Comparison of ENCODE assay signal across 8 mouse cellular contexts in genomic region chr19:21651664-21652063, GRCm38 (mm10). TPM values are rescaled to one million over a fixed set of nuclear protein-coding genes. Genes with fewer than 3 reads are reported as not detected.
DNase-seq lines count a peak whose midpoint lies in the region; ATAC-seq and TF ChIP-seq lines count a peak whose summit lies in the region.

No protein-coding gene starts in this region.

- peak overlapping the region; percentile 73 for H3K4me2 ChIP-seq in heart, embryonic 15.5 days
- H3K4me2 ChIP-seq in forebrain, embryonic 16.5 days (ENCODE audit: low read length), result peak overlapping the region; percentile 71
- peak overlapping the region; percentile 88 for H3K4me2 ChIP-seq in liver, embryonic 16.5 days (ENCODE audit: low read depth, low read length)

- H3K27me3 ChIP-seq in heart, embryonic 15.5 days, result no peaks in the 10 kb centered on the region
- no peaks in the 10 kb centered on the region for H3K27me3 ChIP-seq in forebrain, embryonic 16.5 days (replicated peaks; ENCODE audit: control insufficient read depth, insufficient read depth, low read length)
- no peaks in the 10 kb centered on the region for H3K27me3 ChIP-seq in liver, embryonic 16.5 days (ENCODE audit: control insufficient read depth, insufficient read depth, low read depth, low read length)

- in situ Hi-C loops in ES-E14 (cut with MboI; ENCODE audit: low sequenced_read_pairs in 2 of 2, unreplicated experiment in 2 of 2), result no loop called here

- no peak for ATAC-seq in heart, embryonic 15.5 days (replicated peaks; ENCODE audit: insufficient number of reproducible peaks, insufficient read depth, low FRiP score, low read depth)
- no peak for ATAC-seq in forebrain, embryonic 16.5 days
- no peak for ATAC-seq in liver, embryonic 16.5 days (ENCODE audit: low read depth)

- WGBS in heart, embryonic 15.5 days, result 43% methylated on average over 6 of the region's 6 CpGs
- 48% methylated on average over 6 of the region's 6 CpGs for WGBS in forebrain, embryonic 16.5 days
- 43% methylated on average over 6 of the region's 6 CpGs for WGBS in liver, embryonic 16.5 days (ENCODE audit: insufficient replicate concordance)

- H3K9ac ChIP-seq in heart, embryonic 15.5 days, result peak overlapping the region; percentile 96
- peak overlapping the region; percentile 82; the same call in 1 of the 2 replicates for H3K9ac ChIP-seq in ES-E14 (ENCODE audit: insufficient read depth, low read depth, low read length, poor library complexity, severe bottlenecking)
- H3K9ac ChIP-seq in forebrain, embryonic 16.5 days (replicated peaks; ENCODE audit: low read depth, low read length), result peak overlapping the region; percentile 94; the same call in 1 of the 2 replicates
- peak overlapping the region; percentile 70 for H3K9ac ChIP-seq in liver, embryonic 16.5 days (ENCODE audit: low read depth, low read length)

- peak overlapping the region; percentile 98 for H3K27ac ChIP-seq in heart, embryonic 15.5 days
- no peak overlapping the region for H3K27ac ChIP-seq in ES-E14 (ENCODE audit: insufficient read depth, low read depth, low read length, poor library complexity, severe bottlenecking)
- no peak overlapping the region for H3K27ac ChIP-seq in forebrain, embryonic 16.5 days (ENCODE audit: low read length)
- H3K27ac ChIP-seq in liver, embryonic 16.5 days (ENCODE audit: low read length), result no peak overlapping the region

- peak overlapping the region; percentile 64 for H3K4me3 ChIP-seq in heart, embryonic 15.5 days
- H3K4me3 ChIP-seq in ES-E14 (ENCODE audit: insufficient read depth in 1 of 2, low read depth in 1 of 2, low read length in 2 of 2, poor library complexity in 1 of 2, severe bottlenecking in 1 of 2), result peak overlapping the region; percentile 75 to 78
- peak overlapping the region; percentile 95 for H3K4me3 ChIP-seq in forebrain, embryonic 16.5 days (replicated peaks; ENCODE audit: low read length)
- peak overlapping the region; percentile 83 for H3K4me3 ChIP-seq in liver, embryonic 16.5 days (ENCODE audit: low read depth, low read length)

- no peak for DNase-seq in heart, adult 8-10 months (ENCODE audit: low spot score)
- no peak for DNase-seq in ES-E14 (ENCODE audit: low read depth, low spot score)
- no peak for DNase-seq in thymus, postnatal 0 days (ENCODE audit: low spot score)
- no peak for DNase-seq in adrenal gland, postnatal 36 days
- no peak for DNase-seq in cerebellum, postnatal 25 days

- H3K36me3 ChIP-seq in heart, embryonic 15.5 days, result no peaks in the 10 kb centered on the region
- peaks cover 5% of the 10 kb centered on the region for H3K36me3 ChIP-seq in ES-E14 (ENCODE audit: control insufficient read depth, insufficient read depth, low read length, poor library complexity, severe bottlenecking)
- H3K36me3 ChIP-seq in forebrain, embryonic 16.5 days (ENCODE audit: control insufficient read depth, insufficient read depth), result no peaks in the 10 kb centered on the region
- no peaks in the 10 kb centered on the region for H3K36me3 ChIP-seq in liver, embryonic 16.5 days (ENCODE audit: control insufficient read depth, insufficient read depth)

- peaks cover 32% of the 10 kb centered on the region for H3K4me1 ChIP-seq in heart, embryonic 15.5 days (replicated peaks)
- peaks cover 9 to 11% of the 10 kb centered on the region in 2 experiments; a peak in 3 of 4 replicates for H3K4me1 ChIP-seq in ES-E14 (ENCODE audit: control insufficient read depth in 2 of 2, insufficient read depth in 2 of 2, low read length in 2 of 2, poor library complexity in 1 of 2)
- peaks cover 16% of the 10 kb centered on the region for H3K4me1 ChIP-seq in forebrain, embryonic 16.5 days (replicated peaks; ENCODE audit: control insufficient read depth, insufficient read depth, low read length)
- peaks cover 2% of the 10 kb centered on the region for H3K4me1 ChIP-seq in liver, embryonic 16.5 days (ENCODE audit: control insufficient read depth, low read depth, low read length)

- no peaks in the 10 kb centered on the region for H3K9me3 ChIP-seq in heart, embryonic 15.5 days (replicated peaks)
- H3K9me3 ChIP-seq in ES-E14 (ENCODE audit: control insufficient read depth, insufficient read depth, low read depth, low read length), result no peaks in the 10 kb centered on the region
- no peaks in the 10 kb centered on the region for H3K9me3 ChIP-seq in forebrain, embryonic 16.5 days (ENCODE audit: control insufficient read depth, low read length)
- H3K9me3 ChIP-seq in liver, embryonic 16.5 days (replicated peaks; ENCODE audit: control insufficient read depth, low read length), result no peaks in the 10 kb centered on the region

TF ChIP-seq in ES-E14, 5 proteins besides CTCF, POLR2A, EP300 and RAD21:
- no peak for TF ChIP-seq MAFK (IDR thresholded peaks at IDR 0.05; ENCODE audit: insufficient read depth, low read depth, low read length)
- no peak for TF ChIP-seq HCFC1 (IDR thresholded peaks at IDR 0.05; ENCODE audit: borderline replicate concordance, insufficient read depth, low read length)
- no peak for TF ChIP-seq ZNF384 (IDR thresholded peaks at IDR 0.05; ENCODE audit: low read depth, low read length)
- TF ChIP-seq CHD2 (IDR thresholded peaks at IDR 0.05; ENCODE audit: low read depth, low read length), result no peak
- no peak for TF ChIP-seq ZC3H11A (IDR thresholded peaks at IDR 0.05; ENCODE audit: borderline replicate concordance, low read depth, low read length)

RNA-seq across cellular contexts. Expression of gene 1110059E24Rik, which starts 1.1 kb away (rescaled TPM):
- 33.7 and 38.5 TPM in 2 replicates for polyA plus RNA-seq in heart, embryonic 15.5 days (2015; fragmentation: Nextera tagmentation; extraction: Ambion mirVana)
- total RNA-seq in heart, adult 8-10 months (2022), result 10 to 100 TPM; 12.5 to 14.2 (median 13.2) TPM
- 34.6 and 38.9 TPM in 2 replicates for total RNA-seq in ES-E14 (2012; rRNA removed)
- polyA plus RNA-seq in forebrain, embryonic 16.5 days (2015; fragmentation: Nextera tagmentation; extraction: Ambion mirVana), result 56.4 and 58.3 TPM in 2 replicates
- 12.7 and 13.6 TPM in 2 replicates for polyA plus RNA-seq in liver, embryonic 16.5 days (2015; fragmentation: Nextera tagmentation; extraction: Ambion mirVana)
- 51.5 and 53.3 TPM in 2 replicates for polyA plus RNA-seq in thymus, postnatal 0 days (2015; fragmentation: Nextera tagmentation; extraction: Ambion mirVana)
- total RNA-seq in adrenal gland, postnatal 36 days (2021), result 10 to 100 TPM; 26.0 to 29.4 TPM

RNA-seq across cellular contexts. Expression of gene Abhd17b, which starts 1.3 kb away (rescaled TPM):
- 18.1 and 18.8 TPM in 2 replicates for polyA plus RNA-seq in heart, embryonic 15.5 days (2015; fragmentation: Nextera tagmentation; extraction: Ambion mirVana)
- 10 to 100 TPM in 3 of 4 experiments, 1 to 10 TPM in 1; 9.4 to 11.2 (median 11.0) TPM for total RNA-seq in heart, adult 8-10 months (2022)
- 13.1 and 15.9 TPM in 2 replicates for total RNA-seq in ES-E14 (2012; rRNA removed)
- 33.3 and 44.2 TPM in 2 replicates for polyA plus RNA-seq in forebrain, embryonic 16.5 days (2015; fragmentation: Nextera tagmentation; extraction: Ambion mirVana)
- polyA plus RNA-seq in liver, embryonic 16.5 days (2015; fragmentation: Nextera tagmentation; extraction: Ambion mirVana), result 4.9 and 5.8 TPM in 2 replicates
- polyA plus RNA-seq in thymus, postnatal 0 days (2015; fragmentation: Nextera tagmentation; extraction: Ambion mirVana), result 26.7 and 34.9 TPM in 2 replicates
- 10 to 100 TPM; 50.1 to 58.3 TPM for total RNA-seq in adrenal gland, postnatal 36 days (2021)
